Mouse (Mus musculus) stomach, postnatal 0 days (tissue): ENCODE measurements around the gene Med12l. TPM values are rescaled to one million over a fixed set of nuclear protein-coding genes. Genes with fewer than 3 reads are reported as not detected.
A peak's percentile ranks its signal among the peaks of the same experiment; 100 is the strongest.

Experiments
- ATAC-seq: fragments of 200-750 bp; cut with Nextera tagmentation; 2 replicates; pipeline ENCODE4 v1.8.0; 2017; ENCODE audit not compliant: low FRiP score, low TSS enrichment
- DNase-seq: peaks from one replicate; pipeline ENCODE4 v3.0.0-alpha.2; 2016; ENCODE audit warnings: low spot score
- H3K27ac ChIP-seq: fragments of 300-500 bp; sonication (generic); replicated peaks from 2 replicates; pipeline ENCODE4 v1.5.1; 2014; ENCODE audit warnings: mild to moderate bottlenecking, control low read depth
- H3K27me3 ChIP-seq: fragments of 300-500 bp; sonication (generic); 2 replicates; pipeline ENCODE4 v1.6.1; 2014; ENCODE audit warnings: low read length; ENCODE audit not compliant: control insufficient read depth, insufficient read depth
- H3K36me3 ChIP-seq: fragments of 300-500 bp; sonication (generic); 2 replicates; pipeline ENCODE4 v1.6.1; 2014; ENCODE audit warnings: low read length, mixed read lengths; ENCODE audit not compliant: control insufficient read depth, insufficient read depth
- H3K4me1 ChIP-seq: fragments of 300-500 bp; sonication (generic); replicated peaks from 2 replicates; pipeline ENCODE4 v1.6.1; 2014; ENCODE audit warnings: antibody characterized with exemption; ENCODE audit not compliant: control insufficient read depth, insufficient read depth
- H3K4me2 ChIP-seq: fragments of 300-500 bp; sonication (generic); replicated peaks from 2 replicates; pipeline ENCODE4 v1.6.1; 2014; ENCODE audit warnings: low read depth, mild to moderate bottlenecking, control low read depth, moderate library complexity
- H3K4me3 ChIP-seq: fragments of 300-500 bp; sonication (generic); 2 replicates; pipeline ENCODE4 v1.5.1; 2014; ENCODE audit warnings: low read depth, low read length, control low read depth
- H3K9ac ChIP-seq: fragments of 300-500 bp; sonication (generic); 2 replicates; pipeline ENCODE4 v1.6.1; 2014; ENCODE audit warnings: mild to moderate bottlenecking, low read length, control low read depth, mixed read lengths
- H3K9me3 ChIP-seq: fragments of 300-500 bp; sonication (generic); 2 replicates; pipeline ENCODE4 v1.6.1; 2016; ENCODE audit warnings: low read length; ENCODE audit not compliant: control insufficient read depth
- CTCF ChIP-seq: IDR thresholded peaks from 2 replicates; pipeline ENCODE4 v1.5.1; 2016; ENCODE audit warnings: antibody characterized with exemption, low read depth, mild to moderate bottlenecking, moderate library complexity
- EP300 ChIP-seq: optimal IDR thresholded peaks from 2 replicates; pipeline ENCODE3; 2016; ENCODE audit warnings: antibody characterized with exemption
- WGBS: fragments of 180-500 bp; shearing (Covaris S2); extraction: QIAGEN DNeasy Blood & Tissue Kit; methylation state at CpG from one replicate; pipeline ENCODE4 v1.1.7; 2014; 5-methylcytosine and 5-hydroxymethylcytosine counted together
- polyA plus RNA-seq: library from polyadenylated mRNA; unstranded; fragments of >200 nt; fragmentation: Nextera tagmentation; extraction: Ambion mirVana; gene quantifications from 2 replicates; pipeline ENCODE4 v1.2.1, GENCODE M21; 2015

The Med12l gene
- polyA plus RNA-seq, 1 experiment from 2014 or later = 0.25 TPM

DNA sequence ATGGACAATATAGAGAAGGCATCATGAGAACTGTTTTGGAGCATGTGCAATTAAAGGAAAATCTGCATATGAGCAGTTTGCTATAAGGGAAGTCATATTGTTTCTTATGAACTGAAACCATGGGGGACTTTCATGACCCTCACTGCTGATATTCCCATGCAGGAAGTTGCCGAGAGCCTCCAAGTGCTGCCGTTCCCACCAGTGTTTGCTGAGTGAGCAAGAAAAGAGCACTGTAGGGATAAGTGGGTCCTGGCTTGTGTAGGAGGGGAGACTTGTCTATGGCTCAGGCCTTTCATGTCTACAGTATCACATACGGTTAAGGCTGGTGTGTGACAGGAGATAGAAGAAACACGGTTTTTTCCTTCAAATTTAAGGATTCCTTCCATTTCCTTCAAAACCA, 180.0 kb downstream of the Med12l start:
- no peaks in the 10 kb centered on the region for H3K36me3 ChIP-seq
- no peaks in the 10 kb centered on the region for H3K27me3 ChIP-seq
- H3K9me3 ChIP-seq = no peaks in the 10 kb centered on the region
- H3K9ac ChIP-seq = no peak overlapping the region
- no peaks in the 10 kb centered on the region for H3K4me1 ChIP-seq
- TF ChIP-seq CTCF = no peak
- TF ChIP-seq EP300 = no peak
- no peak overlapping the region for H3K4me3 ChIP-seq
- H3K4me2 ChIP-seq = no peak overlapping the region
- DNase-seq (no peak), ATAC-seq (no peak)
- H3K27ac ChIP-seq = no peak overlapping the region
- WGBS = 87% methylated on average over 4 of the region's 4 CpGs

DNA sequence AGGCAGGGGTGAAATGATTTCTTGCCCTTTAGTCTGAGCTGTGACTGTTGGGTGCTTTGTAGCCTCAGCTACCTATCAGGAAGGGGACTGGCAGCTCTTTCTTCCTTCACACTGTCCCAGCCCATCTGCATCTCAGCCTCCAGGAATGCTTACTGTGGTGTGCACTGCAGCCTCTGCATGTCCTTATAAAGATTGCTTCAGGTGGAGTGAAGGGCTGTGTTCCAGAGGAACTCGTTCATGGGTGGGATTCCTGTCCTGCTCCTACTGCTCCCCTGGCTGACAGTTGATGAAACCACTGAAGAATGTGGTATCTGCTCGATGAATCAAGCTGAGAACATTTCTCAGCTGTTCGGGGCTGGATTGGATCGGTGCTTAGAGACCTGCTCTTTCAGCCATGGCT, 181.7 kb downstream of the Med12l start:
- Histone ChIP-seq H3K36me3 (no peaks in the 10 kb centered on the region), H3K27me3 (no peaks in the 10 kb centered on the region), H3K9me3 (no peaks in the 10 kb centered on the region), H3K4me3 (no peak overlapping the region), H3K9ac (no peak overlapping the region), H3K4me1 (no peaks in the 10 kb centered on the region), H3K27ac (0 out of 2 replicates have a peak overlapping the region, but pooled peaks have one; percentile 13), H3K4me2 (no peak overlapping the region)
- WGBS = 65% methylated on average over 4 of the region's 4 CpGs
- DNase-seq = no peak
- ATAC-seq = no peak
- no peak for TF ChIP-seq EP300
- TF ChIP-seq CTCF = no peak

GRCm38 (mm10) chr3:59191674-59192073, 186.0 kb downstream of the Med12l start:
- H3K9ac ChIP-seq = no peak overlapping the region
- TF ChIP-seq EP300 = no peak
- TF ChIP-seq CTCF = no peak
- 0 out of 2 replicates have a peak overlapping the region, but pooled peaks have one; percentile 24 for H3K27ac ChIP-seq
- H3K27me3 ChIP-seq = no peaks in the 10 kb centered on the region
- H3K4me3 ChIP-seq = no peak overlapping the region
- WGBS = 93% methylated on average over 6 of the region's 6 CpGs
- ATAC-seq (no peak), DNase-seq (no peak)
- H3K36me3 ChIP-seq = no peaks in the 10 kb centered on the region
- no peaks in the 10 kb centered on the region for H3K4me1 ChIP-seq
- H3K9me3 ChIP-seq = no peaks in the 10 kb centered on the region
- peak overlapping the region; percentile 34; the same call in 1 of the 2 replicates for H3K4me2 ChIP-seq

GRCm38 (mm10) chr3:59194099-59194498, 188.5 kb downstream of the Med12l start:
- Histone ChIP-seq H3K27ac (peak overlapping the region; percentile 82), H3K4me3 (peak overlapping the region; percentile 24)
- WGBS = 73% methylated on average over 7 of the region's 7 CpGs

DNA sequence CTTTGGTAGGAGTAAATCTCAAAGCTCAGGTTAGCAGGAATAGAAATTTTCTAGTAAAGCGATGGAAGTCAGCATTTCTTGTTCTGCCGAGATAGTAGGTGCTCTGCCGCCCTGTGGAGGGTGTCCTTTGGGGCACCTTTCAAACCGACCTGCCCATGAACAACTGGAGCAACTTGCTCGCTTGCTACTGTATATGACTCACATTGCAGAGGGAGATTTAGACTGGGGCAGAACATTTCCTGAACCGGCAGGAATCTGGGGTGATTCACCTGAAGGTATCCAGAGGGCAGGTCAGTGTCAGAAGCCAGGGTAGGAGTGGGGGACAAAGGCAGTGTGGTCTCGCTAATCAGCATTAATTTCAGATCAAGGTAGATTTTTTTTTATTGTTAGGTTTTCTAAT, 189.3 kb downstream of the Med12l start, which contains the start of gene Gpr87:
TSS of gene Gpr87 (minus strand) at position 167 of the 400 bp plus-strand sequence.
- TF ChIP-seq CTCF = no peak; the same call in 1 of the 2 replicates
- TF ChIP-seq EP300 = peak; percentile 54
- Histone ChIP-seq H3K4me2 (no peak within 1 kb of the TSS), H3K36me3 (no peaks in the 10 kb centered on the region), H3K9me3 (no peaks in the 10 kb centered on the region), H3K4me1 (no peaks in the 10 kb centered on the region), H3K27ac (peak within 1 kb of the TSS; percentile 82), H3K27me3 (no peaks in the 10 kb centered on the region), H3K9ac (peak within 1 kb of the TSS; percentile 41), H3K4me3 (peak within 1 kb of the TSS; percentile 24)
- 63% methylated on average over 7 of the region's 7 CpGs for WGBS
- ATAC-seq = no peak; the same call in 1 of the 2 replicates
- DNase-seq = no peak

More at GRCm38 (mm10) chr3:59194099-59194498, 188.5 kb downstream of the Med12l start:
- ATAC-seq (no peak), DNase-seq (no peak)
- Histone ChIP-seq H3K9ac (peak overlapping the region; percentile 41; the same call in 1 of the 2 replicates), H3K36me3 (no peaks in the 10 kb centered on the region), H3K4me1 (no peaks in the 10 kb centered on the region), H3K4me2 (no peak overlapping the region), H3K9me3 (no peaks in the 10 kb centered on the region), H3K27me3 (no peaks in the 10 kb centered on the region)
- TF ChIP-seq CTCF = no peak
- TF ChIP-seq EP300 = no peak

DNA sequence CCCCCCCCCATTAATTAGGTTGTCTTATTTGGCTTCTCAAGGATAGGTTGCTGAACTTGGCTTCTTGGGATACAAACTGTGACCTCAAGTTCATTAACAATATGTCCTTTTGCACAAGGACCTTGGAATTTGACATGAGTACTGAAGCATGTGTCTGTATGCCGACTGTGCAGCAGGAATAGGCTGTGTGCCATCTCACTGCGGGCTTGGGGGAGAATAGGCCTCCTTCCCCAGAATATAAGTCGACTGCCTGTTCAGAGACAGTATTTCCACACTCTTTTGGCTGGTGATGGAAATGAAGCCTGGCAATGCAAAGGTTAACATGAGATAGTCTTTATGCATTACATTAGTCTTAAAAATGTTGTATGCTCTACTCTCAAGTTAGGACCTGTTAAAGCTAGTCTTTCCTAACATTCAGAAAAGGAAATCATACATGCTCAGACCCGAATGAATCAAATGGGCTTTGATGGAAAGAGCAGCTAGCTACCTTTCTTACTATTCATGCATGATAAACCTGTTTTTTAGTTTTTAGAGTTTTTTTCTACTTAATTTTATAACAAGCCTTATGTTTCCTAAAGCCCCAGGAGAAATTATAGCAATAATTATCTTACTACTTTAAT, 191.8 kb downstream of the Med12l start:
- no peaks in the 10 kb centered on the region for H3K27me3 ChIP-seq
- ATAC-seq (no peak), DNase-seq (no peak)
- H3K4me2 ChIP-seq = no peak overlapping the region
- TF ChIP-seq CTCF = no peak
- no peak for TF ChIP-seq EP300
- H3K27ac ChIP-seq = 0 out of 2 replicates have a peak overlapping the region, but pooled peaks have one; percentile 59
- H3K9ac ChIP-seq = no peak overlapping the region
- WGBS = 60% methylated on average over 4 of the region's 4 CpGs
- H3K4me3 ChIP-seq = no peak overlapping the region
- no peaks in the 10 kb centered on the region for H3K9me3 ChIP-seq
- H3K4me1 ChIP-seq = no peaks in the 10 kb centered on the region
- H3K36me3 ChIP-seq = no peaks in the 10 kb centered on the region
